Mouse (Mus musculus): ENCODE measurements around the gene Ppm1h. TPM values are rescaled to one million over a fixed set of nuclear protein-coding genes. Genes with fewer than 3 reads are reported as not detected.
A peak's percentile ranks its signal among the peaks of the same experiment; 100 is the strongest.

The Ppm1h gene
- total and polyA plus RNA-seq, 3 experiments = 6.9 to 14.9 TPM; not detected in 1

DNA sequence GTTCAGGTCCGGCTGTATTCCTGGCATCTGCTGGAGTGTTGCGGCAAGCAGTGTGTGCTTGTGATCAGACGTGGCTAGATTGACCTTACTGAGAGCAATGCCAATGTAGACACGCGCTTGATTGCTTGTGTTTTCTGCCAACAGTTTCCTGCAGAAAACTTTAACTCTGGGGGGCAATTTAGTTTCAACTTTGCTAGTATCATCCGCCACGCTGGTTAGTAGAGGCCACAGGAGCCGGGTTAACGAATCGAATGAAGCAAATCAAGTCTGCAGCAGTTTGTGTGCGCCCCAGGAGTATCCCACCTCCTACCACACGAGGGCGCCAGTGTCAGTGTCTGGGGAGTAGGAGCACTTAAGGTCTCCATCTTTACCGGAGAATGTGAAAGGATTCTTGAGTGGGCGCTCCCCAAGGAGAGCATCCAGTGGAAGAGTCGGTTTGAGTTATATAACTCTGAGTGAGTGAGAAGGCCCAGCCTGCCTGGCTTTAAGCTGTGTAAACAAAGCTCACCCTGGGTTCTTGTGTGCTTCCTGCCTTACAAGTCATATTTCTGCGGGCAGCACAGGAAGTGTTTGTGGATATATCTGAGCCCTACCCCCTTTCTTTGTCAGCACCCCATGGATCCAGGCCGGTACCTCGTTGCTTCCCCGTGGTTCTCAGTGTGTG, 115.8 kb downstream of the Ppm1h start:
- H3K4me1 ChIP-seq (ENCODE audit: control insufficient read depth in 1 of 2, insufficient read depth in 2 of 2, low read length in 2 of 2) = no peaks in the 10 kb centered on the region
- peak overlapping the region; percentile 85 to 88 for H3K4me3 ChIP-seq (ENCODE audit: control insufficient read depth in 1 of 2, insufficient read depth in 1 of 2, low read depth in 2 of 2, low read length in 2 of 2)
- peaks cover 0 to 5% of the 10 kb centered on the region in 2 experiments; a peak in 2 of 4 replicates for H3K36me3 ChIP-seq (ENCODE audit: control insufficient read depth in 1 of 2, insufficient read depth in 2 of 2, low read length in 2 of 2)
- peak overlapping the region; percentile 80 for H3K9ac ChIP-seq (ENCODE audit: control insufficient read depth, low read depth, low read length, poor library complexity, severe bottlenecking)
- DNase-seq (ENCODE audit: low read depth, low spot score) = peak; percentile 97
- H3K27ac ChIP-seq (ENCODE audit: control insufficient read depth, low read depth, low read length) = peak overlapping the region; percentile 86
- H3K27me3 ChIP-seq (ENCODE audit: control insufficient read depth in 1 of 2, insufficient read depth in 2 of 2, low read length in 2 of 2) = no peaks in the 10 kb centered on the region
- no peaks in the 10 kb centered on the region for H3K9me3 ChIP-seq (replicated peaks; ENCODE audit: insufficient read depth, low read length)
- peaks cover 12% of the 10 kb centered on the region for H3K79me2 ChIP-seq (ENCODE audit: control insufficient read depth, insufficient read depth, low read length, poor library complexity)
- TF ChIP-seq JUND (IDR thresholded peaks at IDR 0.05; ENCODE audit: low read depth, low read length) (0 out of 2 replicates have a peak, but pooled peaks have one; percentile 19), GABPA (IDR thresholded peaks at IDR 0.05; ENCODE audit: low read depth, low read length) (no peak), ETS1 (IDR thresholded peaks at IDR 0.05; ENCODE audit: low read depth, low read length) (no peak), BHLHE40 (IDR thresholded peaks at IDR 0.05; ENCODE audit: borderline replicate concordance, low read depth, low read length) (no peak), CHD1 (IDR thresholded peaks at IDR 0.05; ENCODE audit: low read depth, low read length) (peak; percentile 82; the same call in 1 of the 2 replicates), RAD21 (IDR thresholded peaks at IDR 0.05; ENCODE audit: low read depth, low read length) (peak; percentile 39), SIN3A (IDR thresholded peaks at IDR 0.05; ENCODE audit: low read length) (peak; percentile 91), ZNF384 (IDR thresholded peaks at IDR 0.05; ENCODE audit: low read depth, low read length) (no peak), ZMIZ1 (IDR thresholded peaks at IDR 0.05; ENCODE audit: low read depth, low read length) (0 out of 2 replicates have a peak, but pooled peaks have one; percentile 40), MXI1 (IDR thresholded peaks at IDR 0.05; ENCODE audit: low read depth, low read length) (peak; percentile 36; the same call in 1 of the 2 replicates), POLR2A (IDR thresholded peaks at IDR 0.05; ENCODE audit: control insufficient read depth in 1 of 2, insufficient read depth in 1 of 2, low read depth in 1 of 2, low read length in 2 of 2, poor library complexity in 1 of 2) (peak in 1 of 2 experiments; percentile 66; a peak in 2 of 4 replicates), MAX (IDR thresholded peaks at IDR 0.05; ENCODE audit: low read length) (peak; percentile 63; the same call in 1 of the 2 replicates), MAFK (IDR thresholded peaks at IDR 0.05; ENCODE audit: borderline replicate concordance, low read depth, low read length) (no peak), CTCF (IDR thresholded peaks at IDR 0.05 in 2 of 3, conservative IDR thresholded peaks at IDR 0.05 in 1 of 3; ENCODE audit: control insufficient read depth in 1 of 3, insufficient read depth in 1 of 3, low read depth in 2 of 3, low read length in 3 of 3, poor library complexity in 1 of 3, severe bottlenecking in 1 of 3) (peak; percentile 88 to 94 (median 93)), NRF1 (IDR thresholded peaks at IDR 0.05; ENCODE audit: insufficient read depth, low read depth, low read length, poor library complexity, severe bottlenecking) (no peak), TCF12 (IDR thresholded peaks at IDR 0.05; ENCODE audit: low read depth, low read length) (no peak; the same call in 1 of the 2 replicates), USF2 (IDR thresholded peaks at IDR 0.05; ENCODE audit: borderline replicate concordance in 1 of 2, insufficient read depth in 1 of 2, low read depth in 1 of 2, low read length in 2 of 2) (no peak), ELF1 (IDR thresholded peaks at IDR 0.05; ENCODE audit: low read depth, low read length) (0 out of 2 replicates have a peak, but pooled peaks have one; percentile 25), MAZ (IDR thresholded peaks at IDR 0.05; ENCODE audit: low read depth, low read length) (peak; percentile 53; the same call in 1 of the 2 replicates), USF1 (IDR thresholded peaks at IDR 0.05; ENCODE audit: low read depth, low read length) (no peak), GATA1 (IDR thresholded peaks at IDR 0.05; ENCODE audit: low read depth, low read length) (no peak), MEF2A (IDR thresholded peaks at IDR 0.05; ENCODE audit: extremely low read depth, insufficient replicate concordance, low read depth, low read length, poor library complexity, severe bottlenecking) (no peak), UBTF (IDR thresholded peaks at IDR 0.05; ENCODE audit: borderline replicate concordance, insufficient read depth, low read depth, low read length) (no peak), MYB (IDR thresholded peaks at IDR 0.05; ENCODE audit: low read depth, low read length) (no peak; the same call in 1 of the 2 replicates), ZC3H11A (IDR thresholded peaks at IDR 0.05; ENCODE audit: low read depth, low read length) (no peak), MYC (IDR thresholded peaks at IDR 0.05; ENCODE audit: low read depth, low read length) (peak; percentile 72; the same call in 1 of the 2 replicates), E2F4 (IDR thresholded peaks at IDR 0.05; ENCODE audit: borderline replicate concordance, low read depth, low read length) (no peak), RCOR1 (IDR thresholded peaks at IDR 0.05; ENCODE audit: low read depth, low read length) (peak; percentile 53; the same call in 1 of the 2 replicates), HCFC1 (IDR thresholded peaks at IDR 0.05; ENCODE audit: low read depth, low read length) (peak; percentile 50), POLR2AphosphoS2 (IDR thresholded peaks at IDR 0.05; ENCODE audit: low read length) (0 out of 2 replicates have a peak, but pooled peaks have one; percentile 43), POLR2AphosphoS5 (IDR thresholded peaks at IDR 0.05; ENCODE audit: borderline replicate concordance, low read depth, low read length) (no peak; the same call in 1 of the 2 replicates), TBP (IDR thresholded peaks at IDR 0.05; ENCODE audit: low read depth, low read length) (peak; percentile 83), ZKSCAN1 (IDR thresholded peaks at IDR 0.05; ENCODE audit: low read depth, low read length) (no peak), NELFE (IDR thresholded peaks at IDR 0.05; ENCODE audit: low read depth, low read length) (peak; percentile 69)
